Mouse (Mus musculus) midbrain, embryonic 15.5 days (tissue): ENCODE results near the gene Ypel1. TPM values are rescaled to one million over a fixed set of nuclear protein-coding genes. Genes with fewer than 3 reads are reported as not detected.

Source experiments
- ATAC-seq: fragments of 200-750 bp; cut with Nextera tagmentation; replicated peaks from 2 replicates; pipeline ENCODE4 v1.8.0; 2017; ENCODE audit warnings: moderate TSS enrichment
- H3K27ac ChIP-seq: fragments of 300-500 bp; sonication (generic); 2 replicates; pipeline ENCODE4 v1.5.1; 2015; ENCODE audit warnings: mild to moderate bottlenecking, inconsistent platforms
- H3K27me3 ChIP-seq: fragments of 300-500 bp; sonication (generic); replicated peaks from 2 replicates; pipeline ENCODE4 v1.6.1; 2015; ENCODE audit warnings: inconsistent platforms
- H3K36me3 ChIP-seq: fragments of 300-500 bp; sonication (generic); replicated peaks from 2 replicates; pipeline ENCODE4 v1.6.1; 2015; ENCODE audit warnings: inconsistent platforms
- H3K4me1 ChIP-seq: fragments of 300-500 bp; sonication (generic); 2 replicates; pipeline ENCODE4 v1.6.1; 2015; ENCODE audit warnings: inconsistent platforms
- H3K4me2 ChIP-seq: fragments of 300-500 bp; sonication (generic); 2 replicates; pipeline ENCODE4 v1.6.1; 2015; ENCODE audit warnings: inconsistent platforms, mild to moderate bottlenecking, moderate library complexity
- H3K4me3 ChIP-seq: fragments of 300-500 bp; sonication (generic); 2 replicates; pipeline ENCODE4 v1.5.1; 2015; ENCODE audit warnings: mild to moderate bottlenecking, inconsistent platforms
- H3K9ac ChIP-seq: fragments of 300-500 bp; sonication (generic); 2 replicates; pipeline ENCODE4 v1.6.1; 2015; ENCODE audit warnings: mild to moderate bottlenecking, inconsistent platforms
- H3K9me3 ChIP-seq: fragments of 300-500 bp; sonication (generic); 2 replicates; pipeline ENCODE4 v1.6.1; 2016; ENCODE audit warnings: inconsistent platforms
- WGBS: fragments of 180-500 bp; shearing (Covaris S2); methylation state at CpG from one replicate; pipeline ENCODE4 v1.1.7; 2015; ENCODE audit warnings: mixed read lengths; 5-methylcytosine and 5-hydroxymethylcytosine counted together
- polyA plus RNA-seq: library from polyadenylated mRNA; unstranded; fragments of >200 nt; fragmentation: Nextera tagmentation; extraction: Ambion mirVana; gene quantifications from 2 replicates; pipeline ENCODE4 v1.2.1, GENCODE M21; 2015

The Ypel1 gene
- polyA plus RNA-seq, 1 experiment from 2014 or later: 172 TPM

DNA sequence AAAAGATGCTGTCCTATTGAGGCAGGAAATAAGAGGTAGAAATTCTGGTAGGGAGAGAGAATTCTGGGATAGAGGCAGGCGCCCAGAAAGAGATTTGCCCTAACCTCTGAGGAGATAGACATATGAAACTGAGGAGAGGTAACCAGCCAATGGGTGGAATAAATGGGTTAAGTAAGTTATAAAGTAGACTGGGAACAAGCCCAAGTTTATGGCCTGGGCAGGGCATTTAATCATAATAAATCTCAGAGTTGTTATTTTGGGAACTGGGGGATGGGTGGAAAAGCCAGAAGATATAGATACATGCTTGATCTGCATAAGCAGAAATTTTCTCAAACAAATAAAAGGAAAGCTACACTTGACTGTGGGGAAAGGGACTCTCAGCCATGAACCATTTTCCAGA is 7.2 kb upstream of the Ypel1 start:
- ATAC-seq: no peak
- Histone ChIP-seq H3K9me3 (no peaks in the 10 kb centered on the region), H3K36me3 (no peaks in the 10 kb centered on the region), H3K4me2 (no peak overlapping the region), H3K4me1 (no peaks in the 10 kb centered on the region), H3K27me3 (no peaks in the 10 kb centered on the region), H3K27ac (no peak overlapping the region), H3K4me3 (no peak overlapping the region), H3K9ac (no peak overlapping the region)
- 88% methylated on average over 1 of the region's 1 CpGs for WGBS

- WGBS: 92% methylated on average over 2 of the region's 2 CpGs
- Histone ChIP-seq H3K9ac (no peak overlapping the region), H3K27me3 (no peaks in the 10 kb centered on the region), H3K36me3 (no peaks in the 10 kb centered on the region), H3K9me3 (no peaks in the 10 kb centered on the region), H3K4me1 (peaks cover 22% of the 10 kb centered on the region), H3K4me3 (no peak overlapping the region), H3K27ac (no peak overlapping the region), H3K4me2 (no peak overlapping the region)
- no peak for ATAC-seq
Measured at GRCm38 (mm10) chr16:17067552-17067951, 1.9 kb upstream of the Ypel1 start.

DNA sequence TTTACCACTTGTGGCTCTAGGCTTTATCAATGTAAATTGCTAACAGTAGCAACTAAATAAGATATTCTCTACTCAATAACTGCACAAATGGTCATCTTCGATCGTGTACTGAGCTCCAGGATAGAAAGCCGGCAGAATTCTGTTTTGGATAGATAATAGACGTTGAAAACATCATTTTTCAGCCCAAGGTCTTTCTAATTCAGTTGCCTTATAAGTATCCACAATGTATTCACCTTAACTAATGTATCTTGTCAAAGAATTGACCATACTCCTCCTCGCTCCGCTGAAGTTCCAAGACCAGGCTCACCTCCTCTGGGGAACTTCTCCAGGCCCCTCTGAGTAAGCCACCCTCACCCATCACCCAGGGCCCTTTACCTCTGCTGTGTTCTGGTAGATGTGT is 1.2 kb downstream of the Ypel1 start:
- H3K4me2 ChIP-seq: peak overlapping the region; percentile 63
- no peak overlapping the region for H3K27ac ChIP-seq
- H3K27me3 ChIP-seq: no peaks in the 10 kb centered on the region
- H3K9ac ChIP-seq: peak overlapping the region; percentile 86
- H3K4me1 ChIP-seq: peaks cover 26% of the 10 kb centered on the region
- no peak for ATAC-seq
- 41% methylated on average over 6 of the region's 6 CpGs for WGBS
- peaks cover 11% of the 10 kb centered on the region; the same call in 1 of the 2 replicates for H3K36me3 ChIP-seq
- no peaks in the 10 kb centered on the region for H3K9me3 ChIP-seq
- peak overlapping the region; percentile 96 for H3K4me3 ChIP-seq

DNA sequence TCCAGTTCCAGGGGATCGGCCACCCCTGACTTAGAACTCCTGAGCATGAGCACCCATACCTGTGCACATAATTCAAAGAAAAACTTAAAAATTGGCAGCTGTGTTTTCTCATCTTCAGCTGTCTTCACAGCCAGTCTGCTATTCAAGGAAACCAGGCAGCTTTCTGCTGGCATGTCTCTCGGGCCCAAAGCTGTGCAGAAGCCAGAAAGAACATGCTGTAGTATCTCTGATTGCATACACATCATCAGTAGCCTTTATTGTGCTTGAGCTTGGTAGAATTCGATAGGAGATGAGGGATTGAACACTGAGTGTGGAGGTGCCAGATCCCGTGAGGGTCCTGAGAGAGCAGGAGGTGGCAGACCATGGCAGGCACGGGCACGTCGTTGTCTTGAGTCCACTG is 3.5 kb downstream of the Ypel1 start:
- H3K4me3 ChIP-seq: no peak overlapping the region
- peaks cover 21% of the 10 kb centered on the region for H3K36me3 ChIP-seq
- no peak for ATAC-seq
- no peaks in the 10 kb centered on the region for H3K27me3 ChIP-seq
- H3K9ac ChIP-seq: no peak overlapping the region
- no peak overlapping the region for H3K27ac ChIP-seq
- H3K4me2 ChIP-seq: no peak overlapping the region
- H3K4me1 ChIP-seq: peaks cover 26% of the 10 kb centered on the region
- WGBS: 93% methylated on average over 7 of the region's 7 CpGs
- H3K9me3 ChIP-seq: no peaks in the 10 kb centered on the region

DNA sequence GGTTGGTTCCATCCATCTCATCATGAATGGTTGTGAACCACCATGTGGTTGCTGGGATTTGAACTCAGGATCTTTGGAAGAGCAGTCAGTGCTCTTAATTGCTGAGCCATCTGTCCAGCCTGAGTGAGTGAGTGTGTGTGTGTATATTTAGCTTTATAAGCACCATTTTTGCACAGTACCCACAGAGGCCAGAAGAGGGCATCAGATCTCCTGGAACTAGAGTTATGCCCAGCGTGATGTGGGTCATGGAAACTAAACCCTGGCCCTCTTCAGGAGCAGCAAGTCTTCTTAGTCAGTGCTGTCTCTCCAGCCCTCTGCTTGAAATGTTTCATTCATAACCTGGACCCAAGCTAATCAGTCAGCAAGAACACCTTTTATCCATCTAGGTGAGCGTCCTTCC is 6.8 kb downstream of the Ypel1 start:
- 96% methylated on average over 2 of the region's 2 CpGs for WGBS
- H3K4me1 ChIP-seq: peaks cover 15% of the 10 kb centered on the region
- H3K4me2 ChIP-seq: no peak overlapping the region
- H3K9ac ChIP-seq: no peak overlapping the region
- H3K36me3 ChIP-seq: peaks cover 36% of the 10 kb centered on the region
- no peak overlapping the region for H3K4me3 ChIP-seq
- ATAC-seq: no peak
- no peak overlapping the region for H3K27ac ChIP-seq
- H3K9me3 ChIP-seq: no peaks in the 10 kb centered on the region
- H3K27me3 ChIP-seq: no peaks in the 10 kb centered on the region

DNA sequence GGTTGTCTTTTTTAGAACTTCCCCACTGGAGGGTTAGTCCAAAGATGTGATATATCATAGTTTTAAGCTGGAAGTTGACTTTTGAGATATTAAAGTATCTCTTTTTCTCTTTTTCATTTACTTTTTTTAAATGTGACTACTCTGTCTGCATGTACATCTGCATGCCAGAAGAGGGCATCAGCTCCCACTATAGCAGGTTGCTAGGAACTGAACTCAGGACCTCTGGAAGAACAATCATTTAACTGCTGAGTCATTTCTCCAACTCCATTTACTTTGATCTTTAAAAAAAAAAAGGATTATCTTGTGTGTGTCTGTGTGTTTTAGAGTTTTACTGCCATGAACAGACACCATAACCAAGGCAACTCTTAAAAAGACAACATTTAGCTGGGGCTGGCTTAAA is 7.4 kb downstream of the Ypel1 start:
- H3K36me3 ChIP-seq: peaks cover 37% of the 10 kb centered on the region
- ATAC-seq: no peak

GRCm38 (mm10) chr16:17078101-17078500 is 8.6 kb downstream of the Ypel1 start:
- Histone ChIP-seq H3K9ac (no peak overlapping the region), H3K27ac (no peak overlapping the region), H3K27me3 (no peaks in the 10 kb centered on the region), H3K36me3 (peaks cover 49% of the 10 kb centered on the region), H3K4me3 (no peak overlapping the region), H3K9me3 (no peaks in the 10 kb centered on the region), H3K4me2 (no peak overlapping the region), H3K4me1 (no peaks in the 10 kb centered on the region)
- WGBS: 90% methylated on average over 7 of the region's 7 CpGs
- ATAC-seq: no peak

More for the DNA sequence above, 7.4 kb downstream of the Ypel1 start:
- Histone ChIP-seq H3K27ac (no peak overlapping the region), H3K4me1 (peaks cover 9% of the 10 kb centered on the region), H3K4me3 (no peak overlapping the region), H3K27me3 (no peaks in the 10 kb centered on the region), H3K9ac (no peak overlapping the region), H3K9me3 (no peaks in the 10 kb centered on the region), H3K4me2 (no peak overlapping the region)

DNA sequence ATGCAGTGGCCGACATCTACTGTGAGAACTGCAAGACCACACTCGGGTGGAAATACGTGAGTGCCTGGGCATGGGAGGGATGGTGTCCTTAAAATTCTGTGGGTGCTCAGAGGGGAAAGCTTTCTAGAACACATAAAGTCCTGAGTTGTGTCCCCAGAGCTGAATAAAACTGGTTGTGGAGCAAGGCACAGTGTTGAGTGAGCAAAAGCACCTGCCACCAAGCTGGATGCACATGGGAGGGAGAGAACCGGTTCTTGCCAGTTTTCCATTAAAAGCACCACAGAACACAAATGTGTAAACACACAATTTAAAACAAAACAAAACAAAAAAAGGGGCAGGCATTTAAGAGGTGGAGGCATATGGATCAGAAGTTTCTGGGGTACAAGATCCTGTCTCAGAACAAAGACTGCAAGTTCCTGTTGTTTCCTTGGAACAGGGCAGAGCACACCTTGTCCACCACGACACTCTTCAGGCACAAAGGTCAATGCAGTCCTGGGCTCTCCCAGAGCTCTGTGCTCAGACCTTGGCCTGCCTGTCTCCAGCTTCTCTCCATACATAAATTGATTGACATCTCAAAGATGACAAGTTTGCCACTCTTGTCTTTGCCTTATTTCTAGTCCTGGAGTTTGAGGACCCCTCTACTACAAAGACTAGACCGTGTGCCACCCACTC is 12.8 kb downstream of the Ypel1 start:
- Histone ChIP-seq H3K4me3 (no peak overlapping the region), H3K27me3 (no peaks in the 10 kb centered on the region), H3K4me1 (no peaks in the 10 kb centered on the region), H3K9me3 (no peaks in the 10 kb centered on the region), H3K9ac (no peak overlapping the region), H3K27ac (no peak overlapping the region), H3K4me2 (no peak overlapping the region), H3K36me3 (peaks cover 67% of the 10 kb centered on the region)
- ATAC-seq: no peak
- 87% methylated on average over 6 of the region's 6 CpGs for WGBS

GRCm38 (mm10) chr16:17085636-17086035 is 16.1 kb downstream of the Ypel1 start:
- WGBS: 97% methylated on average over 4 of the region's 4 CpGs
- H3K4me1 ChIP-seq: no peaks in the 10 kb centered on the region

GRCm38 (mm10) chr16:17086241-17086640 is 16.7 kb downstream of the Ypel1 start:
- Histone ChIP-seq H3K4me1 (no peaks in the 10 kb centered on the region), H3K36me3 (peaks cover 77% of the 10 kb centered on the region), H3K4me2 (no peak overlapping the region), H3K27me3 (no peaks in the 10 kb centered on the region), H3K9ac (no peak overlapping the region), H3K27ac (no peak overlapping the region), H3K4me3 (no peak overlapping the region), H3K9me3 (no peaks in the 10 kb centered on the region)
- no peak for ATAC-seq
- WGBS: 92% methylated on average over 3 of the region's 3 CpGs

More at GRCm38 (mm10) chr16:17085636-17086035, 16.1 kb downstream of the Ypel1 start:
- H3K9ac ChIP-seq: no peak overlapping the region
- H3K27me3 ChIP-seq: no peaks in the 10 kb centered on the region
- H3K36me3 ChIP-seq: peaks cover 71% of the 10 kb centered on the region
- H3K9me3 ChIP-seq: no peaks in the 10 kb centered on the region
- H3K27ac ChIP-seq: no peak overlapping the region
- H3K4me3 ChIP-seq: no peak overlapping the region
- no peak for ATAC-seq
- H3K4me2 ChIP-seq: no peak overlapping the region

GRCm38 (mm10) chr16:17086669-17087193 is 17.2 kb downstream of the Ypel1 start:
- Histone ChIP-seq H3K27me3 (no peaks in the 10 kb centered on the region), H3K9me3 (no peaks in the 10 kb centered on the region), H3K4me2 (no peak overlapping the region), H3K27ac (no peak overlapping the region), H3K4me3 (no peak overlapping the region), H3K4me1 (no peaks in the 10 kb centered on the region), H3K36me3 (peaks cover 79% of the 10 kb centered on the region), H3K9ac (no peak overlapping the region)
- no peak for ATAC-seq
- 76% methylated on average over 13 of the region's 13 CpGs for WGBS

- Histone ChIP-seq H3K4me3 (no peak overlapping the region), H3K27ac (no peak overlapping the region), H3K27me3 (no peaks in the 10 kb centered on the region), H3K4me2 (no peak overlapping the region), H3K9ac (no peak overlapping the region), H3K9me3 (no peaks in the 10 kb centered on the region), H3K36me3 (peaks cover 69% of the 10 kb centered on the region), H3K4me1 (no peaks in the 10 kb centered on the region)
- ATAC-seq: peak; percentile 31; the same call in 1 of the 2 replicates
- 73% methylated on average over 3 of the region's 3 CpGs for WGBS
Measured at GRCm38 (mm10) chr16:17088346-17088745, 18.9 kb downstream of the Ypel1 start.

GRCm38 (mm10) chr16:17096938-17097337 is 27.4 kb downstream of the Ypel1 start:
- H3K9ac ChIP-seq: no peak overlapping the region
- peaks cover 39% of the 10 kb centered on the region for H3K36me3 ChIP-seq
- H3K27ac ChIP-seq: no peak overlapping the region
- H3K4me2 ChIP-seq: no peak overlapping the region
- no peaks in the 10 kb centered on the region for H3K4me1 ChIP-seq
- no peaks in the 10 kb centered on the region for H3K27me3 ChIP-seq
- H3K9me3 ChIP-seq: no peaks in the 10 kb centered on the region
- H3K4me3 ChIP-seq: no peak overlapping the region
- ATAC-seq: no peak
- 97% methylated on average over 3 of the region's 3 CpGs for WGBS
